Mouse (Mus musculus) heart, adult 2 months (tissue): ENCODE measurements around the gene Galnt7.
A peak's percentile ranks its signal among the peaks of the same experiment; 100 is the strongest.

ENCODE experiments used
- CTCF ChIP-seq: fragments of 200-600 bp; IDR thresholded peaks from 2 replicates; pipeline ENCODE4 v1.8.1; 2022; ENCODE audit warnings: antibody characterized with exemption, mild to moderate bottlenecking, moderate library complexity
- EP300 ChIP-seq: fragments of 200-500 bp; IDR thresholded peaks from 2 replicates; pipeline ENCODE4 v1.6.1; 2011; ENCODE audit warnings: low read depth, low read length, control low read depth; ENCODE audit not compliant: insufficient read depth
- POLR2A ChIP-seq: fragments of 200-500 bp; IDR thresholded peaks from 2 replicates; pipeline ENCODE4 v1.6.1; 2011; ENCODE audit warnings: mild to moderate bottlenecking, low read depth, low read length, control low read depth; ENCODE audit not compliant: insufficient read depth

GRCm38 (mm10) chr8:57574398-57574797 is 78.4 kb downstream of the Galnt7 start:
- TF ChIP-seq POLR2A: no peak
- no peak for TF ChIP-seq CTCF
- TF ChIP-seq EP300: peak; percentile 85; the same call in 1 of the 2 replicates
